Mouse (Mus musculus): ENCODE data around the gene Dbnl.
"Not testable (repeated sequence)": the region's sequence is repeated elsewhere in the genome, so short reads cannot be mapped to it uniquely, and the experiment has no call there.

Gene Dbnl

GRCm38 (mm10) chr11:5795706-5796105 lies 7.4 kb downstream of the Dbnl start:
- no peak for DNase-seq (ENCODE audit: extremely low spot score)

GRCm38 (mm10) chr11:5796939-5797338 lies 8.7 kb downstream of the Dbnl start:
- DNase-seq (ENCODE audit: extremely low spot score) = no peak

- no peak for DNase-seq (ENCODE audit: extremely low spot score)
Observed at GRCm38 (mm10) chr11:5797371-5797770, 9.1 kb downstream of the Dbnl start.

- DNase-seq (ENCODE audit: extremely low spot score) = no peak
Observed at GRCm38 (mm10) chr11:5797928-5798327, 9.6 kb downstream of the Dbnl start.

- DNase-seq (ENCODE audit: extremely low spot score) = no peak
Observed at GRCm38 (mm10) chr11:5799621-5800490, 11.6 kb downstream of the Dbnl start.

- DNase-seq (ENCODE audit: extremely low spot score) = no peak
Observed at GRCm38 (mm10) chr11:5801511-5801910, 13.2 kb downstream of the Dbnl start.

GRCm38 (mm10) chr11:5802005-5802404 lies 13.7 kb downstream of the Dbnl start:
- no peak for DNase-seq (ENCODE audit: extremely low spot score)

- no peak for DNase-seq (ENCODE audit: extremely low spot score)
Observed at GRCm38 (mm10) chr11:5802457-5803217, 14.3 kb downstream of the Dbnl start.

GRCm38 (mm10) chr11:5803551-5803981 lies 15.3 kb downstream of the Dbnl start, which contains the start of gene Pgam2:
Pgam2 (minus strand) TSS chr11:5803733.
- no peak for DNase-seq (ENCODE audit: extremely low spot score)

- no peak for DNase-seq (ENCODE audit: extremely low spot score)
Observed at GRCm38 (mm10) chr11:5804174-5804573, 15.9 kb downstream of the Dbnl start.

GRCm38 (mm10) chr11:5805711-5806110 lies 17.4 kb downstream of the Dbnl start:
- no peak for DNase-seq (ENCODE audit: extremely low spot score)

- no peak for DNase-seq (ENCODE audit: extremely low spot score)
Observed at GRCm38 (mm10) chr11:5807956-5808355, 19.7 kb downstream of the Dbnl start.

GRCm38 (mm10) chr11:5809487-5809886 lies 21.2 kb downstream of the Dbnl start:
- not testable (repeated sequence) for DNase-seq (ENCODE audit: extremely low spot score)

GRCm38 (mm10) chr11:5813381-5813780 lies 25.1 kb downstream of the Dbnl start:
- DNase-seq (ENCODE audit: extremely low spot score) = no peak

- DNase-seq (ENCODE audit: extremely low spot score) = no peak
Observed at GRCm38 (mm10) chr11:5819223-5819622, 30.9 kb downstream of the Dbnl start.

GRCm38 (mm10) chr11:5825432-5825831 lies 37.1 kb downstream of the Dbnl start:
- DNase-seq (ENCODE audit: extremely low spot score) = no peak

GRCm38 (mm10) chr11:5827931-5828330 lies 39.6 kb downstream of the Dbnl start:
- DNase-seq (ENCODE audit: extremely low spot score) = no peak

- DNase-seq (ENCODE audit: extremely low spot score) = no peak
Observed at GRCm38 (mm10) chr11:5828509-5829191, 40.4 kb downstream of the Dbnl start.

- no peak for DNase-seq (ENCODE audit: extremely low spot score)
Observed at GRCm38 (mm10) chr11:5829327-5829726, 41.0 kb downstream of the Dbnl start.

- DNase-seq (ENCODE audit: extremely low spot score) = no peak
Observed at GRCm38 (mm10) chr11:5834506-5834905, 46.2 kb downstream of the Dbnl start.

GRCm38 (mm10) chr11:5835057-5835456 lies 46.8 kb downstream of the Dbnl start:
- no peak for DNase-seq (ENCODE audit: extremely low spot score)

GRCm38 (mm10) chr11:5836126-5836525 lies 47.8 kb downstream of the Dbnl start:
- DNase-seq (ENCODE audit: extremely low spot score) = no peak
